Comparison of ENCODE assay signal across 31 mouse cellular contexts in the genomic region with DNA sequence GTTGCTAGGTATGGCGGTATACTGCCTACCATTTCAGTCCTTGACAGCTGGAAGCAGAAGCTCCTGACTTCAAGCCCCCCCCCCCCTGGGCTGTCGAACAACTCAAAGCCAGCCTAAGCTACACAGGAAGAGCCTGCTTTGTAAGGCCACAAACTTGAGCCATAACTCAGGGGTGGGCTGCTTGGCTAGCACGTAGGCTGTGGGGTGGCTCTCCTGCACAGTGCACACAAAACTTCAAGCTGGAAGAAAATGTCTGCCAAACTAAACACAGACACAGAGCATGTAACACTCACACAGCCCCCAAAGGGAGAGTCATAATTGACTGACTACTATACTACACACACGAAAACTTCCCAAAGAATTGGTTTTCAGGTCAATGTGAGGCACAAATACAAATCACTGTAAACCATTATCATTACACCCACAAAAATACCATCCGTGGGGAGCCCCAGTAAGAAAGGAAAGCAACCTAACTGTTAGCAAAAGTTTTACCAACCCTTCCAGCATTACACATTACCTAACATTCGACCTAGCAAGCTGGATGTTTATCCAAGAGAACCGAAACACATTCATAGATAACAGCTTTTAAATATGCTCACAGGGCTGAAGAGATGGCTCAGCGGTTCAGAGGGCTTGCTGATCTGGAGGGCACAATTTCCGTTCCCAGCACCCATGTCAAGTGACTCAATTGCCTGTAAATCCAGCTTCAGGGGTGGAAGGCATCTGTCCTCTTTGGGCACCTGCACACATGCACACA.
DNase-seq lines count a peak whose midpoint lies in the region; ATAC-seq and TF ChIP-seq lines count a peak whose summit lies in the region.
"Had no signal": no experiment of that assay in that cellular context is flagged by ENCODE, and none has a peak within 500 bp of the region (broad histone marks: within the 10 kb centered on the region; RNA-seq: fewer than 3 reads in every experiment).

No protein-coding gene starts in this region.

- intact Hi-C loops in heart, adult 2 months (cut with DNase I) = no loop called here

- no peak for TF ChIP-seq CTCF in heart, adult 2 months (IDR thresholded peaks at IDR 0.05)
- TF ChIP-seq CTCF in kidney, adult 2 months (conservative IDR thresholded peaks at IDR 0.05; ENCODE audit: insufficient read depth, insufficient read length, low read depth, low read length) = no peak
- TF ChIP-seq CTCF in lung, embryonic 14.5 days (IDR thresholded peaks at IDR 0.05; ENCODE audit: low read depth) = no peak
- TF ChIP-seq CTCF in lung, postnatal 0 days (IDR thresholded peaks at IDR 0.05) = no peak

- WGBS in heart, adult 2 months = 36% methylated on average over 9 of the region's 9 CpGs
- 55% methylated on average over 9 of the region's 9 CpGs for WGBS in kidney, embryonic 16.5 days
- WGBS in kidney, adult 2 months = 53% methylated on average over 9 of the region's 9 CpGs
- whole genome bisulfite sequencing in lung, embryonic 14.5 days = 39% methylated on average over 9 of the region's 9 CpGs
- WGBS in lung, postnatal 0 days = 43% methylated on average over 9 of the region's 9 CpGs
- WGBS in limb, embryonic 14.5 days = 64% methylated on average over 9 of the region's 9 CpGs

- H3K36me3 ChIP-seq in heart, adult 2 months (ENCODE audit: control insufficient read depth, insufficient read depth, low read length) = peaks cover 23% of the 10 kb centered on the region
- H3K36me3 ChIP-seq in kidney, embryonic 16.5 days (ENCODE audit: insufficient read depth, low read length) = no peaks in the 10 kb centered on the region
- H3K36me3 ChIP-seq in kidney, adult 2 months (ENCODE audit: control insufficient read depth, insufficient read depth, low read length) = no peaks in the 10 kb centered on the region
- no peaks in the 10 kb centered on the region for H3K36me3 ChIP-seq in lung, embryonic 14.5 days (ENCODE audit: insufficient read depth)
- H3K36me3 ChIP-seq in lung, postnatal 0 days (ENCODE audit: insufficient read depth, low read length) = no peaks in the 10 kb centered on the region
- H3K36me3 ChIP-seq in limb, embryonic 14.5 days (ENCODE audit: control insufficient read depth, insufficient read depth, low read length) = no peaks in the 10 kb centered on the region
- H3K36me3 ChIP-seq: hindbrain, embryonic 12.5 days; limb, embryonic 12.5 days; midbrain, embryonic 12.5 days; neural tube, embryonic 12.5 days had no signal

- ATAC-seq in kidney, embryonic 16.5 days (ENCODE audit: low FRiP score, low TSS enrichment) = peak; percentile 31; the same call in 1 of the 2 replicates
- ATAC-seq in lung, embryonic 14.5 days (ENCODE audit: insufficient read depth) = peak; percentile 26; the same call in 1 of the 2 replicates
- no peak for ATAC-seq in lung, postnatal 0 days
- ATAC-seq in limb, embryonic 14.5 days (ENCODE audit: low FRiP score, low read depth) = peak; percentile 65
- ATAC-seq: activated CD4-positive, CD25-positive, alpha-beta regulatory T cell, adult 4 months; forebrain, embryonic 16.5 days; hindbrain, postnatal 0 days; intestine, embryonic 16.5 days had no signal

- H3K27me3 ChIP-seq in heart, adult 2 months (ENCODE audit: control insufficient read depth, insufficient read depth, low read length) = no peaks in the 10 kb centered on the region
- H3K27me3 ChIP-seq in kidney, embryonic 16.5 days (ENCODE audit: insufficient read depth, low read length) = no peaks in the 10 kb centered on the region
- no peaks in the 10 kb centered on the region for H3K27me3 ChIP-seq in kidney, adult 2 months (replicated peaks; ENCODE audit: control insufficient read depth, insufficient read depth, low read length)
- no peaks in the 10 kb centered on the region for H3K27me3 ChIP-seq in lung, embryonic 14.5 days (ENCODE audit: insufficient read depth, low read length)
- no peaks in the 10 kb centered on the region for H3K27me3 ChIP-seq in lung, postnatal 0 days (replicated peaks; ENCODE audit: insufficient read depth, low read length)
- H3K27me3 ChIP-seq in limb, embryonic 14.5 days (ENCODE audit: control insufficient read depth, insufficient read depth, low read length) = no peaks in the 10 kb centered on the region
- H3K27me3 ChIP-seq: CH12.LX; hindbrain, embryonic 12.5 days; limb, embryonic 12.5 days; midbrain, embryonic 12.5 days; neural tube, embryonic 12.5 days had no signal

- peak in 1 of 2 experiments; percentile 17 for DNase-seq in heart, adult 2 months
- DNase-seq in heart, postnatal 4 days = no peak
- DNase-seq in kidney, adult 2 months = no peak
- DNase-seq in lung, embryonic 14.5 days = no peak
- no peak for DNase-seq in lung, postnatal 0 days (ENCODE audit: low spot score)
- DNase-seq in limb, embryonic 14.5 days (ENCODE audit: low spot score) = no peak
- DNase-seq in layer of hippocampus, postnatal 25 days (ENCODE audit: extremely low spot score in 1 of 2, low spot score in 1 of 2) = no peak
- DNase-seq: adrenal gland, adult 2 months; adrenal gland, postnatal 36 days; cerebellum, adult 18-20 months; cerebellum, postnatal 14 days; gastrocnemius, adult 2 months; gastrocnemius, postnatal 36 days; kidney, adult 9 months; kidney, postnatal 14 days; layer of hippocampus, adult 9-11 months; right cerebral cortex, adult 18-20 months; spleen, adult 18-20 months; thymus, postnatal 4 days had no signal

- no peak for TF ChIP-seq POLR2A in heart, adult 2 months (IDR thresholded peaks at IDR 0.05; ENCODE audit: insufficient read depth, low read depth, low read length)
- no peak for TF ChIP-seq POLR2A in kidney, adult 2 months (IDR thresholded peaks at IDR 0.05; ENCODE audit: low read depth, low read length)
- no peak for TF ChIP-seq POLR2A in limb, embryonic 14.5 days (IDR thresholded peaks at IDR 0.05; ENCODE audit: borderline replicate concordance, extremely low read depth, insufficient read depth, insufficient read length)

- no peak for TF ChIP-seq EP300 in heart, adult 2 months (IDR thresholded peaks at IDR 0.05; ENCODE audit: insufficient read depth, low read depth, low read length)
- no peak for TF ChIP-seq EP300 in lung, postnatal 0 days (IDR thresholded peaks at IDR 0.05)

- H3K79me2 ChIP-seq in heart, adult 2 months (replicated peaks; ENCODE audit: control insufficient read depth, insufficient read depth, low read length) = peaks cover 6% of the 10 kb centered on the region; the same call in 1 of the 2 replicates

- no peak overlapping the region for H3K9ac ChIP-seq in heart, adult 2 months (ENCODE audit: low read depth, low read length)
- no peak overlapping the region for H3K9ac ChIP-seq in kidney, embryonic 16.5 days (replicated peaks; ENCODE audit: low read length)
- no peak overlapping the region for H3K9ac ChIP-seq in lung, embryonic 14.5 days
- no peak overlapping the region for H3K9ac ChIP-seq in lung, postnatal 0 days (replicated peaks; ENCODE audit: low read depth)
- H3K9ac ChIP-seq in limb, embryonic 14.5 days (ENCODE audit: low read depth, low read length, severe bottlenecking) = no peak overlapping the region
- H3K9ac ChIP-seq: hindbrain, embryonic 12.5 days; limb, embryonic 12.5 days; midbrain, embryonic 12.5 days; neural tube, embryonic 12.5 days had no signal

- no peak overlapping the region for H3K4me2 ChIP-seq in kidney, embryonic 16.5 days (replicated peaks; ENCODE audit: low read depth, low read length)
- no peak overlapping the region for H3K4me2 ChIP-seq in lung, embryonic 14.5 days
- no peak overlapping the region for H3K4me2 ChIP-seq in lung, postnatal 0 days (replicated peaks; ENCODE audit: low read depth, low read length)
- no peak overlapping the region for H3K4me2 ChIP-seq in limb, embryonic 14.5 days (replicated peaks; ENCODE audit: low read depth, low read length, severe bottlenecking)
- H3K4me2 ChIP-seq: hindbrain, embryonic 12.5 days; limb, embryonic 12.5 days; midbrain, embryonic 12.5 days; neural tube, embryonic 12.5 days had no signal

- peak overlapping the region; percentile 26 for H3K27ac ChIP-seq in heart, adult 2 months
- no peak overlapping the region for H3K27ac ChIP-seq in kidney, embryonic 16.5 days (ENCODE audit: low read length)
- H3K27ac ChIP-seq in kidney, adult 2 months (ENCODE audit: insufficient read depth, low read depth, low read length) = no peak overlapping the region
- no peak overlapping the region for H3K27ac ChIP-seq in lung, embryonic 14.5 days (ENCODE audit: low read depth)
- H3K27ac ChIP-seq in lung, postnatal 0 days (ENCODE audit: low read length) = no peak overlapping the region
- H3K27ac ChIP-seq in limb, embryonic 14.5 days (replicated peaks; ENCODE audit: low read depth, low read length) = no peak overlapping the region
- H3K27ac ChIP-seq: gastrocnemius, adult 2 months; hindbrain, embryonic 12.5 days; hindbrain, postnatal 0 days; limb, embryonic 12.5 days; midbrain, embryonic 12.5 days; neural tube, embryonic 12.5 days had no signal

- no peak overlapping the region for H3K4me3 ChIP-seq in heart, adult 2 months
- H3K4me3 ChIP-seq in kidney, embryonic 16.5 days (ENCODE audit: low read length) = no peak overlapping the region
- no peak overlapping the region for H3K4me3 ChIP-seq in kidney, adult 2 months (ENCODE audit: insufficient read depth, low read depth, low read length)
- no peak overlapping the region for H3K4me3 ChIP-seq in lung, embryonic 14.5 days (ENCODE audit: low read depth, low read length)
- H3K4me3 ChIP-seq in lung, postnatal 0 days (ENCODE audit: low read depth, low read length) = no peak overlapping the region
- no peak overlapping the region for H3K4me3 ChIP-seq in limb, embryonic 14.5 days (replicated peaks; ENCODE audit: low read length)
- H3K4me3 ChIP-seq: erythroblast, embryonic 14.5 days; gastrocnemius, adult 2 months; hindbrain, embryonic 12.5 days; limb, embryonic 12.5 days; midbrain, embryonic 12.5 days; myocyte; neural tube, embryonic 12.5 days had no signal

- peaks cover 12% of the 10 kb centered on the region for H3K4me1 ChIP-seq in heart, adult 2 months (ENCODE audit: control insufficient read depth, insufficient read depth, low read length)
- H3K4me1 ChIP-seq in kidney, embryonic 16.5 days (ENCODE audit: insufficient read depth, low read length) = peaks cover 9% of the 10 kb centered on the region; the same call in 1 of the 2 replicates
- 0 out of 2 replicates have a peak, but pooled peaks cover 5% of the 10 kb centered on the region for H3K4me1 ChIP-seq in kidney, adult 2 months (ENCODE audit: control insufficient read depth, insufficient read depth, low read length)
- peaks cover 12% of the 10 kb centered on the region for H3K4me1 ChIP-seq in lung, embryonic 14.5 days (ENCODE audit: insufficient read depth)
- H3K4me1 ChIP-seq in lung, postnatal 0 days (ENCODE audit: insufficient read depth, low read depth, low read length) = no peaks in the 10 kb centered on the region
- H3K4me1 ChIP-seq in limb, embryonic 14.5 days (ENCODE audit: control insufficient read depth, insufficient read depth, low read length) = peaks cover 5% of the 10 kb centered on the region; the same call in 1 of the 2 replicates
- H3K4me1 ChIP-seq: hindbrain, embryonic 12.5 days; neural tube, embryonic 12.5 days had no signal

- H3K9me3 ChIP-seq in kidney, embryonic 16.5 days (ENCODE audit: low read length) = no peaks in the 10 kb centered on the region
- H3K9me3 ChIP-seq in lung, embryonic 14.5 days (ENCODE audit: low read depth, low read length) = no peaks in the 10 kb centered on the region
- H3K9me3 ChIP-seq in lung, postnatal 0 days (ENCODE audit: low read length) = no peaks in the 10 kb centered on the region
- H3K9me3 ChIP-seq in limb, embryonic 14.5 days (ENCODE audit: control insufficient read depth, low read length) = no peaks in the 10 kb centered on the region
- H3K9me3 ChIP-seq: hindbrain, embryonic 12.5 days; limb, embryonic 12.5 days; midbrain, embryonic 12.5 days; neural tube, embryonic 12.5 days had no signal
